ENCODE assay signal across 28 mouse cellular contexts in genomic region chr13:73704694-73705325, GRCm38 (mm10). TPM values are rescaled to one million over a fixed set of nuclear protein-coding genes. Genes with fewer than 3 reads are reported as not detected.
A peak's percentile ranks its signal among the peaks of the same experiment; 100 is the strongest.
DNase-seq lines count a peak whose midpoint lies in the region; ATAC-seq and TF ChIP-seq lines count a peak whose summit lies in the region.
"Had no signal": no experiment of that assay in that cellular context is flagged by ENCODE, and none has a peak within 500 bp of the region (broad histone marks: within the 10 kb centered on the region; RNA-seq: fewer than 3 reads in every experiment).

Gene Slc6a19 (minus strand): TSS chr13:73704865.

- no peak for ATAC-seq in heart, embryonic 16.5 days (replicated peaks; ENCODE audit: extremely low read depth, insufficient read depth, low FRiP score)
- ATAC-seq in midbrain, postnatal 0 days (ENCODE audit: low FRiP score), result no peak
- ATAC-seq in midbrain, embryonic 14.5 days (ENCODE audit: low FRiP score, low TSS enrichment), result no peak
- ATAC-seq: CD4-positive, CD25-positive, alpha-beta regulatory T cell, adult 4 months; inflammation-experienced regulatory T-cells, adult 6 months; midbrain, embryonic 15.5 days had no signal

- WGBS in heart, embryonic 16.5 days, result 82% methylated on average over 7 of the region's 7 CpGs
- 84% methylated on average over 7 of the region's 7 CpGs for WGBS in heart, embryonic 10.5 days
- WGBS in midbrain, postnatal 0 days, result 74% methylated on average over 7 of the region's 7 CpGs
- WGBS in midbrain, embryonic 14.5 days, result 83% methylated on average over 7 of the region's 7 CpGs
- 90% methylated on average over 7 of the region's 7 CpGs for WGBS in small intestine, adult 2 months

- no peak for DNase-seq in heart, embryonic 10.5 days (ENCODE audit: low spot score)
- peak; percentile 15 for DNase-seq in midbrain, postnatal 0 days (ENCODE audit: low spot score)
- no peak for DNase-seq in midbrain, embryonic 14.5 days
- peak; percentile 22 for DNase-seq in thymus, postnatal 4 days
- DNase-seq in thymus, adult 18-20 months, result no peak
- DNase-seq in retina, postnatal 1 day, result no peak
- DNase-seq: adrenal gland, postnatal 25 days; cerebellum, adult 11 months; cerebellum, adult 9-11 months; heart, postnatal 10 days; kidney, postnatal 36 days; layer of hippocampus, adult 9-11 months; lung, postnatal 4 days; right cerebral cortex, postnatal 25 days; thymus, postnatal 25 days had no signal

- peak within 1 kb of the TSS; percentile 69 for H3K27ac ChIP-seq in heart, embryonic 16.5 days (ENCODE audit: low read length)
- no peak within 1 kb of the TSS for H3K27ac ChIP-seq in heart, embryonic 10.5 days
- no peak within 1 kb of the TSS for H3K27ac ChIP-seq in midbrain, postnatal 0 days (ENCODE audit: low read depth, low read length)
- H3K27ac ChIP-seq in midbrain, embryonic 14.5 days (replicated peaks; ENCODE audit: low read depth, low read length), result no peak within 1 kb of the TSS
- no peak within 1 kb of the TSS for H3K27ac ChIP-seq in small intestine, adult 2 months (ENCODE audit: insufficient read depth, low read depth, low read length)
- H3K27ac ChIP-seq: embryonic facial prominence, embryonic 15.5 days; hindbrain, embryonic 12.5 days; limb, embryonic 15.5 days; liver, embryonic 15.5 days; midbrain, embryonic 15.5 days had no signal

- no peak for TF ChIP-seq POLR2A in small intestine, adult 2 months (IDR thresholded peaks at IDR 0.05; ENCODE audit: low read depth, low read length)

- no peaks in the 10 kb centered on the region for H3K4me1 ChIP-seq in heart, embryonic 16.5 days (ENCODE audit: control insufficient read depth, insufficient read depth, low read length)
- H3K4me1 ChIP-seq in heart, embryonic 10.5 days, result peaks cover 5% of the 10 kb centered on the region; the same call in 1 of the 2 replicates
- H3K4me1 ChIP-seq in midbrain, postnatal 0 days (ENCODE audit: insufficient read depth, low read length), result no peaks in the 10 kb centered on the region
- no peaks in the 10 kb centered on the region for H3K4me1 ChIP-seq in midbrain, embryonic 14.5 days (ENCODE audit: control insufficient read depth, insufficient read depth, low read length)
- peaks cover 23% of the 10 kb centered on the region; the same call in 1 of the 2 replicates for H3K4me1 ChIP-seq in small intestine, adult 2 months (ENCODE audit: control insufficient read depth, insufficient read depth, insufficient read length, low read length)
- H3K4me1 ChIP-seq: embryonic facial prominence, embryonic 15.5 days; hindbrain, embryonic 12.5 days; limb, embryonic 15.5 days; liver, embryonic 15.5 days; midbrain, embryonic 15.5 days had no signal

- H3K9me3 ChIP-seq in heart, embryonic 16.5 days (replicated peaks; ENCODE audit: control insufficient read depth, low read length), result peaks cover 3% of the 10 kb centered on the region; the same call in 1 of the 2 replicates
- no peaks in the 10 kb centered on the region for H3K9me3 ChIP-seq in heart, embryonic 10.5 days
- H3K9me3 ChIP-seq in midbrain, postnatal 0 days (ENCODE audit: low read length), result no peaks in the 10 kb centered on the region
- no peaks in the 10 kb centered on the region for H3K9me3 ChIP-seq in midbrain, embryonic 14.5 days (ENCODE audit: control insufficient read depth, low read length)
- H3K9me3 ChIP-seq: embryonic facial prominence, embryonic 15.5 days; hindbrain, embryonic 12.5 days; limb, embryonic 15.5 days; liver, embryonic 15.5 days; midbrain, embryonic 15.5 days had no signal

- H3K9ac ChIP-seq in heart, embryonic 16.5 days (ENCODE audit: low read length), result no peak within 1 kb of the TSS
- no peak within 1 kb of the TSS for H3K9ac ChIP-seq in midbrain, postnatal 0 days (replicated peaks; ENCODE audit: low read length, poor library complexity, severe bottlenecking)
- H3K9ac ChIP-seq in midbrain, embryonic 14.5 days (replicated peaks; ENCODE audit: low read length), result no peak within 1 kb of the TSS
- H3K9ac ChIP-seq: embryonic facial prominence, embryonic 15.5 days; hindbrain, embryonic 12.5 days; limb, embryonic 15.5 days; liver, embryonic 15.5 days; midbrain, embryonic 15.5 days had no signal

- H3K36me3 ChIP-seq in heart, embryonic 16.5 days (ENCODE audit: control insufficient read depth, insufficient read depth), result no peaks in the 10 kb centered on the region
- H3K36me3 ChIP-seq in heart, embryonic 10.5 days, result no peaks in the 10 kb centered on the region
- no peaks in the 10 kb centered on the region for H3K36me3 ChIP-seq in midbrain, postnatal 0 days (ENCODE audit: insufficient read depth, low read length)
- H3K36me3 ChIP-seq in midbrain, embryonic 14.5 days (ENCODE audit: control insufficient read depth, insufficient read depth, low read length), result no peaks in the 10 kb centered on the region
- H3K36me3 ChIP-seq in small intestine, adult 2 months (ENCODE audit: control insufficient read depth, insufficient read depth, low read length), result no peaks in the 10 kb centered on the region
- H3K36me3 ChIP-seq: embryonic facial prominence, embryonic 15.5 days; hindbrain, embryonic 12.5 days; limb, embryonic 15.5 days; liver, embryonic 15.5 days; midbrain, embryonic 15.5 days had no signal

- no peak for TF ChIP-seq CTCF in midbrain, postnatal 0 days (IDR thresholded peaks at IDR 0.05)
- no peak for TF ChIP-seq CTCF in small intestine, adult 2 months (IDR thresholded peaks at IDR 0.05; ENCODE audit: extremely low read depth, insufficient read length, insufficient replicate concordance, low read depth, low read length)

- H3K4me3 ChIP-seq in heart, embryonic 16.5 days (ENCODE audit: low read length), result no peak within 1 kb of the TSS
- H3K4me3 ChIP-seq in heart, embryonic 10.5 days, result no peak within 1 kb of the TSS
- H3K4me3 ChIP-seq in midbrain, postnatal 0 days (ENCODE audit: low read depth, low read length), result no peak within 1 kb of the TSS
- H3K4me3 ChIP-seq in midbrain, embryonic 14.5 days (replicated peaks; ENCODE audit: low read depth, low read length), result no peak within 1 kb of the TSS
- H3K4me3 ChIP-seq in small intestine, adult 2 months (ENCODE audit: low read depth, low read length), result no peak within 1 kb of the TSS
- H3K4me3 ChIP-seq: embryonic facial prominence, embryonic 15.5 days; hindbrain, embryonic 12.5 days; limb, embryonic 15.5 days; liver, embryonic 15.5 days; midbrain, embryonic 15.5 days; myocyte had no signal

- H3K4me2 ChIP-seq in heart, embryonic 16.5 days (ENCODE audit: low read depth, low read length), result no peak within 1 kb of the TSS
- H3K4me2 ChIP-seq in midbrain, postnatal 0 days (ENCODE audit: low read depth, low read length, poor library complexity, severe bottlenecking), result no peak within 1 kb of the TSS
- no peak within 1 kb of the TSS for H3K4me2 ChIP-seq in midbrain, embryonic 14.5 days (ENCODE audit: low read length)
- H3K4me2 ChIP-seq: embryonic facial prominence, embryonic 15.5 days; hindbrain, embryonic 12.5 days; limb, embryonic 15.5 days; liver, embryonic 15.5 days; midbrain, embryonic 15.5 days had no signal

- H3K27me3 ChIP-seq in heart, embryonic 16.5 days (ENCODE audit: control insufficient read depth, insufficient read depth, low read length), result no peaks in the 10 kb centered on the region
- H3K27me3 ChIP-seq in heart, embryonic 10.5 days (ENCODE audit: insufficient read depth, poor library complexity, severe bottlenecking), result 0 out of 2 replicates have a peak, but pooled peaks cover 4% of the 10 kb centered on the region
- H3K27me3 ChIP-seq in midbrain, postnatal 0 days (ENCODE audit: insufficient read depth, low read length), result no peaks in the 10 kb centered on the region
- no peaks in the 10 kb centered on the region for H3K27me3 ChIP-seq in midbrain, embryonic 14.5 days (ENCODE audit: control insufficient read depth, insufficient read depth, low read length)
- no peaks in the 10 kb centered on the region for H3K27me3 ChIP-seq in small intestine, adult 2 months (ENCODE audit: control insufficient read depth, insufficient read depth, low read length)
- H3K27me3 ChIP-seq: embryonic facial prominence, embryonic 15.5 days; hindbrain, embryonic 12.5 days; limb, embryonic 15.5 days; liver, embryonic 15.5 days; midbrain, embryonic 15.5 days had no signal

RNA-seq across cellular contexts. Expression of gene Slc6a19, which starts in this region (rescaled TPM):
- polyA plus RNA-seq in heart, embryonic 16.5 days (2015; fragmentation: Nextera tagmentation; extraction: Ambion mirVana), result 0.50 TPM in 1 of 2 replicates, not detected in the other
- 0.06 TPM in 1 of 2 replicates, not detected in the other for polyA plus RNA-seq in heart, embryonic 10.5 days (2016; fragmentation: Nextera tagmentation; extraction: Ambion mirVana)
- total RNA-seq in midbrain, postnatal 0 days (2014; rRNA removed), result 0.33 and 0.49 TPM in 2 replicates
- polyA plus RNA-seq in midbrain, postnatal 0 days (2015; fragmentation: Nextera tagmentation; extraction: Ambion mirVana), result 0.53 and 0.79 TPM in 2 replicates
- polyA plus RNA-seq in midbrain, embryonic 14.5 days (2014; fragmentation: Nextera tagmentation; extraction: Ambion mirVana), result 0.18 and 0.19 TPM in 2 replicates
- 246 and 934 TPM in 2 replicates for polyA plus RNA-seq in small intestine, adult 2 months (2012; rRNA removed)
- total RNA-seq: left cerebral cortex, adult 18-20 months; left cerebral cortex, postnatal 4 days had no signal
- polyA plus RNA-seq: CD4-positive, CD25-positive, alpha-beta regulatory T cell, adult 4 months; inflammation-experienced regulatory T-cells, adult 6 months; lung, embryonic 16.5 days had no signal

Comparison
In these comparisons a context has a peak if more than half of its experiments do, and no peak if none do; other contexts are left out.
1. RNA of gene Slc6a19 (polyA plus RNA-seq): 246 to 934 TPM in small intestine, adult 2 months; 0.53 to 0.79 TPM in midbrain, postnatal 0 days, 0.50 TPM in heart, embryonic 16.5 days, 0.18 to 0.19 TPM in midbrain, embryonic 14.5 days and 0.06 TPM in heart, embryonic 10.5 days; every median in the first group is over 100 times any median in the second.
2. Peak in DNase-seq in midbrain, postnatal 0 days; RNA of the gene not detected or under 1 TPM.